Mouse (Mus musculus) lung, adult 2 months (tissue): ENCODE measurements around the gene Vstm2a. TPM values are rescaled to one million over a fixed set of nuclear protein-coding genes. Genes with fewer than 3 reads are reported as not detected.

ENCODE experiments used
- DNase-seq: peaks from one replicate; pipeline ENCODE4 v3.0.0; 2022
- H3K4me1 ChIP-seq: fragments of 200-500 bp; 2 replicates; pipeline ENCODE4 v1.6.1; 2011; ENCODE audit warnings: low read length; ENCODE audit not compliant: control insufficient read depth, insufficient read depth
- H3K4me3 ChIP-seq: fragments of 200-500 bp; replicated peaks from 2 replicates; pipeline ENCODE3; 2011; ENCODE audit warnings: low read depth, mild to moderate bottlenecking, control low read depth, low read length; ENCODE audit errors: extremely low read depth
- CTCF ChIP-seq: fragments of 200-500 bp; IDR thresholded peaks from 2 replicates; pipeline ENCODE4 v1.5.1; 2011; ENCODE audit warnings: mild to moderate bottlenecking, low read length, control low read depth; ENCODE audit not compliant: insufficient read depth
- POLR2A ChIP-seq: fragments of 200-500 bp; IDR thresholded peaks from 2 replicates; pipeline ENCODE4 v1.6.1; 2011; ENCODE audit warnings: low read depth, mild to moderate bottlenecking, control low read depth, low read length, borderline replicate concordance; ENCODE audit errors: extremely low read depth
- WGBS: fragments of 180-500 bp; shearing (Covaris S2); methylation state at CpG from one replicate; pipeline ENCODE4 v1.1.7; 2018; 5-methylcytosine and 5-hydroxymethylcytosine counted together
- polyA plus RNA-seq: library from polyadenylated mRNA; depleted of rRNA; stranded (reverse); fragments of >200 nt; gene quantifications from 2 replicates; pipeline ENCODE4 v1.2.3, GENCODE M21; 2012

Vstm2a gene
- polyA plus RNA-seq, 1 experiment = 1.2 TPM

DNA sequence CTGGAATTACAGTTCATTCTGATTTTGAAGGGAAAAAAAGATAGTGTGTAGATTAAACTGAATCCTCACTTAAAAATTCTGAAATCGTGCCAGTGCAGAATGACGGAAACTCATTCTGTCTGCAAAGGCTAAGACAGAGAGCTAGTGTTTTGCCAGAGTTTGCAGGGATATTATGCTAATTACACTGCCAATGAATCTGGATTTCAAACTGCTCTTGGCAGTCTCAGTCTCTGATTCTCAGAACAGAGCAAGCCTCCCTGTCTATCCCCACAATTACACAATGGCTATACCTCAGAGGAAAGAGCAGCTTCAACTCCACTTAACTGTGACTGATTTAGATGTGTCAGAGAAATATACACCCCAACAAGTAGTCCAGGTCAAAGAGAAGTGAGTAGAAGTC, 43.2 kb downstream of the Vstm2a start:
- no peak overlapping the region for H3K4me3 ChIP-seq
- 61% methylated on average over 2 of the region's 2 CpGs for WGBS
- TF ChIP-seq CTCF (no peak), POLR2A (no peak)
- DNase-seq = no peak
- H3K4me1 ChIP-seq = no peaks in the 10 kb centered on the region

DNA sequence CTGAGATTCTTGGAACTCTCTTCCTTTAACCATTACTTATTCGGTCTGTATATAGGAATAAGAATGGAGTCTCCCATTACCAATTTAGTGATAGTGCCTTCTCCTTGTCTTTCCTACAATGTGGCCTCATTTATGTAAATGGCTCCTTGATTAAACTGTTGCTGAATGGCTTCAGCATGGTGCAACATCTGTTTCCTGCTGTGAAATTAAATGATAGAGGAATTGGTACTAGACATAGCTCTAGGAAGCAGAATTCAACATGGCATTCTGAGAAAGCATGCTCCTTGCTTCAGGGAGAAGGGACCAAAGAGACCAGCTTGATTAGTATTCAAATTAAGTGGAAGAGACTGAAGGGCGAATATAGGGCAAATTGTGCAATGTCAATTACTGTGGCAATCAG, 57.6 kb downstream of the Vstm2a start:
- Histone ChIP-seq H3K4me3 (no peak overlapping the region), H3K4me1 (no peaks in the 10 kb centered on the region)
- no peak for DNase-seq
- no peak for TF ChIP-seq POLR2A
- no peak for TF ChIP-seq CTCF
- 66% methylated on average over 2 of the region's 2 CpGs for WGBS

DNA sequence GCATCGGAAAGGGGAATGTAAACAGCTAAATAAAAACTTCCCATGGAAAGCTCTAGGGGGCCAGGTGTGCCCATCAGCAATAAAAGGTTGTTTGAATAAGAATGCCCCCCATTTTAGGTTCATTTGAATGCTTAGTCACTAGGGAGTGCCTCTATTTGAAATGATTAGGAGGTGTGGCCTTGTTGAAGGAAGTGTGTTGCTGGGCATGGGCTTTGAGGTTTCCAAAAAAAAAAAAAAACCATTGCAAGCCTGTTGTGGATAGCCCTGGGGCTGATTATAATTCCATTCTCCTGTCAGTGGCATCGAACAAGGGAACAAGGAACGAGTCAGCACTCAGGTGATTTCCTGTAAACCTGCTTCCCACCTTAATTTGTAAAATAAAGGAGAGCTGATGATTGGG, 87.7 kb downstream of the Vstm2a start:
- DNase-seq = no peak
- H3K4me1 ChIP-seq = no peaks in the 10 kb centered on the region
- WGBS = 44% methylated on average over 3 of the region's 3 CpGs
- H3K4me3 ChIP-seq = no peak overlapping the region
- TF ChIP-seq POLR2A = no peak
- no peak for TF ChIP-seq CTCF

DNA sequence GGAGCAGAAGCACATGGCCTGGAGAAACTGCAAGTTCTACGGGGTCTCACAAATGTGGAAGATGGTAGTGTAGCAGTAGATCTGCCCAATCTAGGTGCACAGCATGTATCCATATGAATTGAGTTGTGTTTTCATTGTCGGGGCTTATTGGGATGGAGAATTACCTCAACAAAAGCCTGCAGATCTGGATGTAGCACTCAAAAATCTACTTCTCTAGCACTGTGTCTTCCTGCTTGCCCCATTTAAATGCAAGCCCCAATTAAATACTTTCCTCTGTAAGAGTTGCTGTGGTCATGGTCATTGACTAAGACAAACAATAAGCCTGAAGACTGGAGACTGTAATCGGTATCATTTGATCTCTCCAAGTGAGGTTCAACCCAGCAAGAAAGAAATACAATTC, 88.2 kb downstream of the Vstm2a start:
- TF ChIP-seq CTCF (no peak), POLR2A (no peak)
- 70% methylated on average over 3 of the region's 3 CpGs for WGBS
- Histone ChIP-seq H3K4me3 (no peak overlapping the region), H3K4me1 (no peaks in the 10 kb centered on the region)
- no peak for DNase-seq

DNA sequence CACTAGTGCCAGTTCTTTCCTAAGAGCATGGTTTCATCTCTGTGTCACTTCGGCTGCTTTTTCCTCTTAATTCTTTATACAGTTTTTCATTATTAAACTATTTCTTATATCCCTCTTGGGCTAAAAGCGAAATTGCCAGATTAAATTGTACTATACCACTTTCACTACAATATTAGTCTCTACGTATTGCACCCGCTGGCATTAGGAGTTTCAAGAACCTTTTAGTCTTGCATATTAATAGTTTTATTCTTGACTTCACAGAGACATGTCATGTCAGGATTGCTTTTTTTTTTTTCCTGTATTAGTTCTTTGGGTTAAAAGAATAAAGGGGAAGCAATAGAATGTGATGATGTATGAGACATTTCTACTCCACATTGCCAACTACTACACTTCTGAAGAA, 94.4 kb downstream of the Vstm2a start:
- no peak for TF ChIP-seq CTCF
- no peak for DNase-seq
- no peak overlapping the region for H3K4me3 ChIP-seq
- WGBS = 83% methylated on average over 4 of the region's 4 CpGs
- no peaks in the 10 kb centered on the region for H3K4me1 ChIP-seq

- H3K4me1 ChIP-seq = no peaks in the 10 kb centered on the region
- H3K4me3 ChIP-seq = no peak overlapping the region
- TF ChIP-seq CTCF = no peak
- TF ChIP-seq POLR2A = no peak
- no peak for DNase-seq
Measured at GRCm38 (mm10) chr11:16354356-16354755, 96.8 kb downstream of the Vstm2a start.

GRCm38 (mm10) chr11:16366852-16367587, 109.5 kb downstream of the Vstm2a start:
- TF ChIP-seq CTCF (no peak), POLR2A (no peak)
- Histone ChIP-seq H3K4me1 (no peaks in the 10 kb centered on the region), H3K4me3 (no peak overlapping the region)
- no peak for DNase-seq
- WGBS = 68% methylated on average over 8 of the region's 8 CpGs

GRCm38 (mm10) chr11:16403627-16404026, 146.1 kb downstream of the Vstm2a start:
- no peaks in the 10 kb centered on the region for H3K4me1 ChIP-seq
- TF ChIP-seq POLR2A = no peak
- no peak for TF ChIP-seq CTCF
- DNase-seq = no peak
- 43% methylated on average over 2 of the region's 2 CpGs for WGBS
- H3K4me3 ChIP-seq = no peak overlapping the region

DNA sequence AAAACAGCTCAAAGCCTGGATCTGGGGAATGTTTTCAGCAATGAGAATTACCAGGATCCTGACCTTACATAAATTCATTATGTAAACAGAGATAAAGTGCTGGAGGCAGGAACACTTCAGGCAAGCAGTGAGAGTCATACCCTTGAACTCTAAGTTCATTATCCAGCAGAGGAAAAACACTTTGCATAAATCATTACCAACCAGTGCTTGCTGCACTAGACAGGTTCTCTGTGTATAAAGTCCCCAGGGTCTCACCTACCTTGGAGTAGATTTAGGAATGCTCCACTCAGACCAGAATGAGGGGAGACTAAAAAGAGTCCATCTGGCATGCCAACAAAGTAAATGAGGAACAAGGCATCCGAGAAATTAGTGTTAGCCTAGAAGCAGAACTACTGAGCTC, 154.2 kb downstream of the Vstm2a start:
- TF ChIP-seq POLR2A (no peak), CTCF (no peak)
- no peak for DNase-seq
- WGBS = 31% methylated on average over 1 of the region's 1 CpGs
- no peak overlapping the region for H3K4me3 ChIP-seq
- H3K4me1 ChIP-seq = no peaks in the 10 kb centered on the region

GRCm38 (mm10) chr11:16412609-16413008, 155.1 kb downstream of the Vstm2a start:
- TF ChIP-seq CTCF = peak; percentile 41
- no peak for TF ChIP-seq POLR2A
- no peak for DNase-seq
- no peaks in the 10 kb centered on the region for H3K4me1 ChIP-seq
- 24% methylated on average over 4 of the region's 4 CpGs for WGBS
- H3K4me3 ChIP-seq = no peak overlapping the region

DNA sequence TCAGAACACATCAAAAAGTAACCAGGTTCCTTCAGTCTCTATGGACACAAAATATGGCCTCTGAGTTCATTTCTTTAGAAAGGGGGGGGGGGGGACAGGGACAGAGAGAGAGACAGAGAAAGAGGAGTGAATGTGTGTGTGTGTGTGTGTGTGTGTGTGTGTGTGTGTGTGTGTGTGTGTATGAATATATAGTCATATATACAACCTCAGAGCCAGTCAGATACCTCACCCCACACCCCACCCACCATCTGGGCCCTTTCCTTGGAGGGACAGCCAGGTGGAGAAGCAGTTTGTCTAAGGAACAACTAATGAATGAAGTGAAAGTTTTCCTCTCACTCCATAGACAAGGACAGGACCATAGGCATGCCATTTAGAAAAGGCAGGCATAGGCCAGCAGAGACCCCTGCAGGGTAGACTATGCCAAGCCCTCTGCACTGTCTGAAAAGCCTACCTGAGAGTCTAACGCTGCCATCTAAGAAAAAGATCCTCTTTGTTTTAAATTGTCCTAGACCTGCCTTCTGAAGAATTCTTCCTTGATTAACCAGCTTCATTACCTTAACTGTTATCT, 155.6 kb downstream of the Vstm2a start:
- no peak for DNase-seq
- 44% methylated on average over 1 of the region's 1 CpGs for whole genome bisulfite sequencing
- Histone ChIP-seq H3K4me3 (no peak overlapping the region), H3K4me1 (no peaks in the 10 kb centered on the region)
- TF ChIP-seq POLR2A (no peak), CTCF (no peak)
